Mouse (Mus musculus): Measurements from ENCODE around the gene Aldob.

GRCm38 (mm10) chr4:49535675-49536294 lies 13.6 kb downstream of the Aldob start:
- TF ChIP-seq GATA1 (IDR thresholded peaks at IDR 0.05; ENCODE audit: low read length), result no peak
- no peak for TF ChIP-seq TAL1 (IDR thresholded peaks at IDR 0.05; ENCODE audit: low read length)
